Mouse (Mus musculus): ENCODE data around the gene Zfp677. TPM values are rescaled to one million over a fixed set of nuclear protein-coding genes. Genes with fewer than 3 reads are reported as not detected.

The Zfp677 gene
- polyA plus RNA-seq, 1 experiment from 2014 or later = 5.7 TPM

Other genes with a start within 250 kb of the Zfp677 start
- gene Vmn1r234, start 157.7 kb upstream of the Zfp677 start, polyA plus RNA-seq (2015; fragmentation: Nextera tagmentation; extraction: Ambion mirVana) = not detected in 2 replicates
- gene Vmn1r235, start 127.3 kb upstream of the Zfp677 start, polyA plus RNA-seq (2015; fragmentation: Nextera tagmentation; extraction: Ambion mirVana) = not detected in 2 replicates
- not detected in 2 replicates for gene Vmn1r236, start 100.8 kb upstream of the Zfp677 start, polyA plus RNA-seq (2015; fragmentation: Nextera tagmentation; extraction: Ambion mirVana)
- not detected in 2 replicates for gene Vmn1r237, start 71.9 kb upstream of the Zfp677 start, polyA plus RNA-seq (2015; fragmentation: Nextera tagmentation; extraction: Ambion mirVana)
- gene Zfp54, start 39.5 kb downstream of the Zfp677 start, polyA plus RNA-seq (2015; fragmentation: Nextera tagmentation; extraction: Ambion mirVana) = 5.8 and 6.0 TPM in 2 replicates
- 11.5 and 11.8 TPM in 2 replicates for gene Zfp51, start 66.6 kb downstream of the Zfp677 start, polyA plus RNA-seq (2015; fragmentation: Nextera tagmentation; extraction: Ambion mirVana)
- gene Zfp53, start 105.2 kb downstream of the Zfp677 start, polyA plus RNA-seq (2015; fragmentation: Nextera tagmentation; extraction: Ambion mirVana) = 8.7 and 10.7 TPM in 2 replicates
- 3.0 and 3.5 TPM in 2 replicates for gene Zfp52, start 151.8 kb downstream of the Zfp677 start, polyA plus RNA-seq (2015; fragmentation: Nextera tagmentation; extraction: Ambion mirVana)
- 19.2 and 20.3 TPM in 2 replicates for gene Zfp948, start 183.3 kb downstream of the Zfp677 start, polyA plus RNA-seq (2015; fragmentation: Nextera tagmentation; extraction: Ambion mirVana)

All from hindbrain, embryonic 16.5 days (tissue).